Mouse (Mus musculus) mesoderm, embryonic 11.5 days (tissue): ENCODE data around the gene Sec23b.

Experiments used
- DNase-seq: peaks from one replicate; pipeline ENCODE4 v3.0.0-alpha.2; 2012; ENCODE audit warnings: low read depth, low spot score

Gene Sec23b

GRCm38 (mm10) chr2:144601576-144601975, 45.5 kb downstream of the Sec23b start:
- no peak for DNase-seq

- DNase-seq: no peak
Measured at GRCm38 (mm10) chr2:144613956-144614355, 57.9 kb downstream of the Sec23b start.

- DNase-seq: no peak
Measured at GRCm38 (mm10) chr2:144617074-144617874, 61.2 kb downstream of the Sec23b start.

- no peak for DNase-seq
Measured at GRCm38 (mm10) chr2:144621491-144621890, 65.5 kb downstream of the Sec23b start.

- no peak for DNase-seq
Measured at GRCm38 (mm10) chr2:144633551-144633950, 77.5 kb downstream of the Sec23b start.

GRCm38 (mm10) chr2:144634231-144634630, 78.2 kb downstream of the Sec23b start:
- no peak for DNase-seq

- DNase-seq: no peak
Measured at GRCm38 (mm10) chr2:144634729-144635128, 78.7 kb downstream of the Sec23b start.

- DNase-seq: peak; percentile 63
Measured at GRCm38 (mm10) chr2:144635644-144636320, 79.8 kb downstream of the Sec23b start.

GRCm38 (mm10) chr2:144637204-144637603, 81.2 kb downstream of the Sec23b start:
- no peak for DNase-seq

GRCm38 (mm10) chr2:144637671-144638395, 81.8 kb downstream of the Sec23b start:
- no peak for DNase-seq

- no peak for DNase-seq
Measured at GRCm38 (mm10) chr2:144638719-144639118, 82.7 kb downstream of the Sec23b start.

GRCm38 (mm10) chr2:144640101-144640500, 84.1 kb downstream of the Sec23b start:
- no peak for DNase-seq
